Mouse (Mus musculus) forebrain, embryonic 10.5 days (tissue): Measurements from ENCODE around the gene Csrp3. TPM values are rescaled to one million over a fixed set of nuclear protein-coding genes. Genes with fewer than 3 reads are reported as not detected.

Experiments used
- DNase-seq: peaks from one replicate; pipeline ENCODE4 v3.0.0-alpha.2; 2017; ENCODE audit warnings: low spot score; ENCODE audit errors: extremely low spot score
- H3K27ac ChIP-seq: fragments of 300-500 bp; sonication (generic); 2 replicates; pipeline ENCODE4 v1.5.1; 2016; ENCODE audit warnings: mild to moderate bottlenecking
- H3K27me3 ChIP-seq: fragments of 300-500 bp; sonication (generic); 2 replicates; pipeline ENCODE4 v1.6.1; 2016; ENCODE audit warnings: mild to moderate bottlenecking; ENCODE audit not compliant: poor library complexity, severe bottlenecking
- H3K36me3 ChIP-seq: fragments of 300-500 bp; sonication (generic); replicated peaks from 2 replicates; pipeline ENCODE4 v1.6.1; 2016; ENCODE audit warnings: mild to moderate bottlenecking, moderate library complexity
- H3K4me1 ChIP-seq: fragments of 300-500 bp; sonication (generic); 2 replicates; pipeline ENCODE4 v1.6.1; 2016
- H3K4me3 ChIP-seq: fragments of 300-500 bp; sonication (generic); 2 replicates; pipeline ENCODE4 v1.5.1; 2016; ENCODE audit warnings: mild to moderate bottlenecking, moderate library complexity
- H3K9me3 ChIP-seq: fragments of 300-500 bp; sonication (generic); 2 replicates; pipeline ENCODE4 v1.6.1; 2016; ENCODE audit warnings: mild to moderate bottlenecking, moderate library complexity
- WGBS: fragments of 180-500 bp; shearing (Covaris S2); methylation state at CpG from one replicate; pipeline ENCODE4 v1.1.7; 2016; 5-methylcytosine and 5-hydroxymethylcytosine counted together
- polyA plus RNA-seq: library from polyadenylated mRNA; unstranded; fragments of >200 nt; fragmentation: Nextera tagmentation; extraction: Ambion mirVana; gene quantifications from 2 replicates; pipeline ENCODE4 v1.2.1, GENCODE M21; 2016

Gene Csrp3
- polyA plus RNA-seq, 1 experiment from 2014 or later: not detected

DNA sequence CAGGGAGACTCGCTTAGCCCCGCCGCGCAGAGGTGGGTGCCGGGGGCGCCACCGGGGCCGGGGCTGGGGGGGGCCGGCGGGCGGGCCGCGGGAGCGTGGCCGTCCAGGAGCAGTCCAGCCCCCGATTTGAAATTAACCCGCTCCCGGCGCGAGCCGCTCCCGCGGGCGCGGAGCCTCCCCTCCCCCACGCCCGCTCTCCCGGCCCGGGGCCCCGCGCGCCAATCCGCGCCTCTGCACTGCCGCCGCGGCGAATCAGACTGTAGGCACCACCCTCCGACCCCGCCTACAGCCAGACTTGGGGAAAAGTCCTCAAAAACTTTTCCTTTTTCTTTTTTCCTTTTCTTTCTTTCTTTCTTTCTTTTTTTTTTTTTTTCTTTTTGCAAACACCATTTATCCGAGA lies 33.7 kb upstream of the Csrp3 start, which contains the start of gene E2f8:
Gene E2f8 (minus strand): TSS at position 111 of the 400 bp plus-strand sequence.
- peaks cover 28% of the 10 kb centered on the region for H3K4me1 ChIP-seq
- H3K9me3 ChIP-seq: no peaks in the 10 kb centered on the region
- peaks cover 29% of the 10 kb centered on the region for H3K36me3 ChIP-seq
- DNase-seq: peak; percentile 81
- peak within 1 kb of the TSS; percentile 93 for H3K4me3 ChIP-seq
- peaks cover 45% of the 10 kb centered on the region for H3K27me3 ChIP-seq
- under 1% methylated on average over 37 of the region's 41 CpGs for WGBS
- H3K27ac ChIP-seq: peak within 1 kb of the TSS; percentile 100

DNA sequence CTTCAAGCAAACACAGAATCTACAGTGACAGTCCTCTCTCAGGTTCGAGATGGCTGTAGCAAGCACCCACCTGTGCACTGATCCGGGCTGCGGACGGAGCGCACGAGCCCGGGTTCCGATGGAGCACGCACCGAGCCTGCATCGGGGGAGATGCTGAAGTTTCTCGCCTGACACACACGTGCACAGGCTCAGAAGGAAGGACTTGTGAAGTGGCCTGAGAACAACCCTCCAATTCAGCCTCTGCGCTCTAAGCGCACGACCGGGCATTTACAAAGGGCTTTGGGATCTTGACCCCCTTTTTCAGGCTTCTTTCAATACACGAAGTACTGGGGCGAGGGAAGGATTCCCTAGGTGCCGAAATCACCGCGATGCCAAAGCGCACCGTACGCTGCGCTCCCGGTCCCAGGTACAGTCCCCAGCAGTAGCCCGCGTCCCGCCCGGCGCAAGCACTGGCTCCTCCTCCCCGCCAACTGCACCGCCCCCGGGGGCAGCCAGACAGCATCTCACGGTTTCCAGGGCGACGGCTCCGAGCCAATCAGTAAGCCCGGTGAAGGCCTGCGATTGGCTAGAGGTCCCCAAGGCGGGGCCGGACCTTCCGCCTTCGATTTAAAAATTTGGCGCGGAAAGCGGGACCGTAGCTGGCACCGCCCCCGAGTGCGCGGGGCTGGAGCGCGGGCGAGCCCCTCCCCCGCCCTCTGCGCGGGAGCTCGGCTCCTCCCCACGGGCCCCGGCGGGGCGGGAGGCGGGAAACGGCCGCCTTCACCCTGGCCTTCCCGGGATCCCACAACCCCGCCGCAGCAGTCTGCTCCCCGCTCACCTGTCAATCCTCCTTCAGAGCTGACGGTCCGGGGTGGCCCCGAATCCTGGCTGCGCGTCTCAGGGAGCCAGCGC lies 33.0 kb upstream of the Csrp3 start:
- Histone ChIP-seq H3K27ac (peak overlapping the region; percentile 100), H3K27me3 (peaks cover 39% of the 10 kb centered on the region), H3K4me3 (peak overlapping the region; percentile 93), H3K36me3 (peaks cover 35% of the 10 kb centered on the region), H3K4me1 (peaks cover 28% of the 10 kb centered on the region), H3K9me3 (no peaks in the 10 kb centered on the region)
- WGBS: under 1% methylated on average over 77 of the region's 77 CpGs
- DNase-seq: peak; percentile 99

DNA sequence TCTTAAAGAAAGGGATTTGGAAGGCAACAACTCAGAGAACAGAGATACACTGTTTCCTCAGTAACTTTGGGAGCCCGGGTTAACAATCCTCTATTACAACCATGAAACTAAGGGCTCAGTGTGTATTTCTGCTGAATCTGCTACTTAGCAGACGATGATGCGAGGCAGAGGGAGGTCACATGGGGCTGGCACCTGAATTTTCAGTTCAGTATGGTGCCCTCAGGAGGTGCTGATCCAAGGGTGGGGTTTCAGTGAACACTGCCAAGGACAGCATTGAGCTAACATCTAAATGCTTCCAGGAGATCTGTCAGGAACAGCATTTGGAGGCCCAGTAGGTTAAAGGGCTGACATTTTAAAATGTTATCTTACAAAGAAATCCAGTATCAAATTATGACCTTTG lies 31.7 kb upstream of the Csrp3 start:
- Histone ChIP-seq H3K27ac (no peak overlapping the region), H3K9me3 (no peaks in the 10 kb centered on the region), H3K36me3 (peaks cover 48% of the 10 kb centered on the region), H3K27me3 (peaks cover 27% of the 10 kb centered on the region), H3K4me1 (peaks cover 28% of the 10 kb centered on the region), H3K4me3 (peak overlapping the region; percentile 93)
- DNase-seq: no peak
- WGBS: 75% methylated on average over 3 of the region's 3 CpGs

DNA sequence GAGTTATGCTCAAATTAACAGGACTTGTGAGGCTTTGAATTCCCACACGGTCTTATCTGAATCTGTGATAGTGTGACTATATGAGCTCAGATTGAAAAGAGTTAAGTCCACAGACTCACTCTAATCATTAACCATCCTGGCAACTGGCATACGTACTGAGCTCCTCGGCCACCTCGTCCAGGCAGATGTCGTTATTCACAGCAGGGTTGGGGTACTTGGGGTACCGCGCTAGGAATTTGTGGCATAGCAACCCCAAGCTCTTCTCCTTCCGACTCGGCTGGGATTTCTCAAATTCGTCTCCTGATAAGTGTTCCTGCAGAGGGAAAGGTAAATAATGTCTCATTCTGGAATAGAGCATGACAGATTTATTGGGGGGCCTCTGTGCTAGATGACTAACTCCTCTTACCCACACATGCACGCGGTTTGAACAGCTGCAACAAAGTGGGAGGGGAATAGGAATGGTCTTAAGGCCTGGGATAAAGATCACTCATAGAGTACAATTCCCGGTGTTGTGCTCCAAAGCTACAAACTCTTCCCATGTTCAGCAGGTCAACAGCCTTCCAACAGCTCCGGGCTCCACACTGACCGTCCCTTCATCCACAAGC lies 30.1 kb upstream of the Csrp3 start:
- Histone ChIP-seq H3K9me3 (no peaks in the 10 kb centered on the region), H3K4me3 (no peak overlapping the region), H3K27ac (no peak overlapping the region), H3K36me3 (peaks cover 65% of the 10 kb centered on the region), H3K27me3 (peaks cover 10% of the 10 kb centered on the region), H3K4me1 (peaks cover 28% of the 10 kb centered on the region)
- no peak for DNase-seq
- WGBS: 94% methylated on average over 15 of the region's 15 CpGs

DNA sequence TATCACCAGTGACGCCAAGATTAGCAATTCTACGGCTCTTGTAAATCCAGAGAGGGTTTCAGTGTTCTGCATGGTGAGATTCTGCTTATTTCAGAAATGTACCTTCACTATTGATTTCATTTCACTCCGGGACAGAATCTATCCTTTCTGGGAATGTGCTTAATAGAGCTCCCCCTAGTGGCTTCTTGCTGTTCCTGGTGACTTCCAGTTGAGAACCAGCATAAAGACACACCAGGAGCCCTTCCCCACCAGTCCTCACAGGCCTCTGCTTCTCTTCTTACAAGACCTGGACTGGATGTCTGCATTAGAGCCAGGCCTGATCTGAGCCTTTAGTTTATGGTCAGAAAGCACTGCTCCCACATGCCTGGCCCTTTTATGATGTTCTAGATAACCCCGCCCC lies 28.7 kb upstream of the Csrp3 start:
- Histone ChIP-seq H3K4me3 (no peak overlapping the region), H3K27ac (no peak overlapping the region), H3K9me3 (no peaks in the 10 kb centered on the region), H3K4me1 (peaks cover 17% of the 10 kb centered on the region), H3K36me3 (peaks cover 78% of the 10 kb centered on the region), H3K27me3 (no peaks in the 10 kb centered on the region)
- 79% methylated on average over 4 of the region's 4 CpGs for WGBS
- peak; percentile 35 for DNase-seq

DNA sequence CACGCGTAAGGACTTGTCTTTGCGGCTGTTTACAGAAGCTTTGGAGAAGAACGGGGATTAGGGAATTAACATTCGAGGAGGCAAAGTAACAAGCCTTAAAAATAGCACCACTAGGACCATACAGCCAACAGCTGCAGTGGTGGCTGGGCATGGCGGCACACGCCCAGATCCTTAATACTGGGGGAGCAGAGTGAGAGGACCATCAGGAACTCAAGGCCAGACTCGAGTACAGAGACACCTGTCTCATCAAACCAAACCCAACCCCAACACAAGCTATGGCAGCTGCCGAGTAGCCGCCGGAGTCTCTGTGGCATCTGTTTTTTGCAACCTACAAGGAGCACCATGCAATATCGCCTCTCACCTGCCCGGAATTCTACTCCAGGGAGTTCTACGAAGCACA lies 27.3 kb upstream of the Csrp3 start:
- Histone ChIP-seq H3K27me3 (no peaks in the 10 kb centered on the region), H3K27ac (no peak overlapping the region), H3K9me3 (no peaks in the 10 kb centered on the region), H3K36me3 (peaks cover 92% of the 10 kb centered on the region), H3K4me1 (peaks cover 12% of the 10 kb centered on the region), H3K4me3 (no peak overlapping the region)
- WGBS: 95% methylated on average over 14 of the region's 14 CpGs
- no peak for DNase-seq

DNA sequence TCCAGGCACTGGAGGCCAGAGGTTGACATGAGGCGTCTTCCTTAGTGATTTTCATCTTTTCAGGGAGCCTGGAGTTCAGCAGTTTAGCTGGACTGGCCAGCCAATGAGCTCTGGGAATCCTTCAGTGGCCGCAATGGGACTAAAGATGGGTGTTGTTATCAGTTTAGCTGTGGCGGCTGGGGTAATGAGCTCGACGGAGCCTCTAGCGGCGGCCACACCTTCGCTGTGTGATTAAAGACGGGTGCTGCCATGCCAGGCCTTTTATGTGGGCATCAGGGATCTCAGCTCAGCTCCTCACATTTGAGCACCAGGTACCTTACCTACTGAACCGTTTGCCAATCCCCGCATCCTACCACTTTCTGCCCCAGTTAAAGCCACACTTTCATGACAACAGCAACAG lies 23.5 kb upstream of the Csrp3 start:
- Histone ChIP-seq H3K36me3 (peaks cover 100% of the 10 kb centered on the region), H3K4me3 (no peak overlapping the region), H3K27ac (no peak overlapping the region), H3K4me1 (no peaks in the 10 kb centered on the region), H3K9me3 (no peaks in the 10 kb centered on the region), H3K27me3 (no peaks in the 10 kb centered on the region)
- DNase-seq: no peak
- 94% methylated on average over 11 of the region's 11 CpGs for WGBS

DNA sequence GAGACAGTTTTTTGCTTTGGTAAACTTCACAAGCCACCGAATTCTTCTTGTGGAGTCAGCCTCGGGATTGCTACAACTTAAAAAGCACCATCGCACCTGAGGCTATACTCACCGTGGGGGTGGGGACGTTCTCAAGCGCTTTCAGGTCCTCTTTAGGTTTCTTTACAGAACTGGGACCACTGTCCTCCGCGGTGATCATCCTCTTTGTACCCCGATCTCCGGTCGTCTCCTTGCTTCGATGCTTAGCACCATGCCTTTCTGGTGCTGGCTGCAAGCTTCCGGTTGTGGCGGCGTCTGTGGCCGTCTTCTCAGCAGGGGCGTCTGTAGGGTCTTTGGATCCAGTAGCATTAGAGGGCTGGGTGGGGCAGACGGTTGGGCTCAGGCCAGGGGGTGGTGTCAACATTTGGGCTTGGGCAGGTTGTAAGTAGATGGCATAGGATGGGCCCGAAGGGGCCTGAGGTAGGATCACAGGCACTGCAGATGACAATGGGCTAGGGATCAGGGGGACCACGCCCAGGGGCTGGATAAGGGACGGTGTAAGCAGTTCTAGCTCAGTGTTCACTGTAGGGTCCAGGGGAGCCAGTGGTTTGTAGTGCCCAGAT lies 22.8 kb upstream of the Csrp3 start:
- H3K27me3 ChIP-seq: no peaks in the 10 kb centered on the region
- no peak for DNase-seq
- peaks cover 100% of the 10 kb centered on the region for H3K36me3 ChIP-seq
- H3K4me1 ChIP-seq: no peaks in the 10 kb centered on the region
- H3K27ac ChIP-seq: no peak overlapping the region
- H3K9me3 ChIP-seq: no peaks in the 10 kb centered on the region
- H3K4me3 ChIP-seq: no peak overlapping the region
- 93% methylated on average over 21 of the region's 21 CpGs for WGBS

DNA sequence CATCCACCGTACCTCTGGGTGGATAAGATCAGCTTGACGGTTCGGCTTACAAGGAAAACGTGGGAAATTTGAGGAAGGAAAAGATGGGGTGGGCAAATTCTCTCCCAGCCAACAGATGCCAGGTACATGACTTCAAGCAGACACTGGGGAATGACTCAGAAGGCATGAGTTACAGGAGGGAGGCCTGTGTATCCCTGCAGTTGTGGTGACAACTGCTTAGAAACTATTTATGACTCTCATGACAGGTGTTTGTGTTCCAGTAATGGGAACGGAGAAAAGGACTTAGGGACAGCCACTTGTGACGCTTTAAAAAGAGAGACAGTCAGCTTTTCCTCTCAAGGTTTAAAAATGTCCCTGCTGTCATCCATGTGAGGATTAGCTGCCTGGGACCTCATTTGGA lies 22.3 kb upstream of the Csrp3 start:
- Histone ChIP-seq H3K4me1 (no peaks in the 10 kb centered on the region), H3K36me3 (peaks cover 100% of the 10 kb centered on the region), H3K4me3 (no peak overlapping the region), H3K27me3 (no peaks in the 10 kb centered on the region), H3K27ac (no peak overlapping the region), H3K9me3 (no peaks in the 10 kb centered on the region)
- 96% methylated on average over 6 of the region's 6 CpGs for WGBS
- no peak for DNase-seq

DNA sequence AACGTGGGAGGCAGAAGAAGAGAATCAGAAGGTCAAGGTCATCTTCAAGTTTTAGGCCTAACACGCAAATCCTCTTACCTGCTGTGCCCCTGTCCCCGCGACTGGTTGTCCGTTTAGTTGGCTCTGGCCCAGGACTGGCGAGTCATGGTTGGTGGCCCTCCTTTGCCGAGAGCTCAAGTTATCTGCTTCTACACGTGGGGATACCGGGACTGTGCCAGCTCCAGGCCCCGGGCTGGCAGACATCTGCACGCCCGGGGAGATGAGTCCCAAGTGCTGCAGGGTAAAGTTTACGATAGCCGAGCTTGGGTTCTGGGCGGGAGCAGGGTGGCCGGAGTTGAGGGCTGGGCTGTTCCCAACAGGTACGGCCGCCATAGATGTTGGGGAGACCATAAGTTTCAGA lies 19.7 kb upstream of the Csrp3 start:
- peaks cover 93% of the 10 kb centered on the region for H3K36me3 ChIP-seq
- WGBS: 97% methylated on average over 18 of the region's 18 CpGs

DNA sequence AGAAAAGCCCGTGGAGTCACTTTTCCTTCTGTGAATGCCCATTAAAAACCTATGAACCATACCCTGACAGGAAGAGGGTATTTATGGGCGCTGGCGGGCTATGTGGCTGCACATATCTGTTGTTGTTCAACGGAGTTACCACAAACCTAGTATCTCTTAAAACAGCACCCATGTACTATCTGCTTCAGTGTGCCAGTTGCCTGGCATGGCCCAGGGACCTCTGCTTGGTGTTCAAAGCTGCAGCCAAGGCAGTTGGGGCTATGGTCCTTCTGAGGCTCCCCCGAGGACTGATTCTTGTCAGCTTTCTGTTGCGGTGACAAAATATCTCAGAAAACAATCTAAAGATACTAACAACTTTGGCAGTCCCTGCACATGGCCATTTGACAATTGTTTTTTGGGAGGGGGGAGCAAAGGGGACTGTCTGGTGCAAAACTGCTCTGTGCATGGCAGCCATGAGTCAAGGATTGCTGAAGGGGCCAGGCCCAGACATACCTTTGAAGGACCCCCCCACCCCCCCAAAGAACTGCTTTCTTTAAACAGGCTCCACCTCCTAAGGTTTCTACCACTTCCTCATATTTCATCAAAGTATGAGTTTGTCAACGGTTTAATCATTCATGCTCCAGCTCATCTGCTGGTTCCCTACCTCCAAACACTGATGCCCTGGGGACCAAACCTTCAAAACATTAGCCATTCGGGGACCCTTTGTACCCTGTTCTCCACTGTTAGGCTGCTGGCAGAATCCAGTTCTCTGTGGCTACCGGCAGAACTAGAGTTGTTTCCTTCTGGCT lies 17.0 kb upstream of the Csrp3 start:
- Histone ChIP-seq H3K36me3 (peaks cover 68% of the 10 kb centered on the region), H3K27ac (no peak overlapping the region), H3K9me3 (no peaks in the 10 kb centered on the region), H3K4me1 (no peaks in the 10 kb centered on the region), H3K27me3 (no peaks in the 10 kb centered on the region), H3K4me3 (no peak overlapping the region)
- WGBS: 94% methylated on average over 9 of the region's 9 CpGs
- no peak for DNase-seq

More for the DNA sequence above, 19.7 kb upstream of the Csrp3 start:
- H3K27ac ChIP-seq: no peak overlapping the region
- H3K4me1 ChIP-seq: no peaks in the 10 kb centered on the region
- H3K9me3 ChIP-seq: no peaks in the 10 kb centered on the region
- no peak for DNase-seq
- H3K27me3 ChIP-seq: no peaks in the 10 kb centered on the region
- H3K4me3 ChIP-seq: no peak overlapping the region

DNA sequence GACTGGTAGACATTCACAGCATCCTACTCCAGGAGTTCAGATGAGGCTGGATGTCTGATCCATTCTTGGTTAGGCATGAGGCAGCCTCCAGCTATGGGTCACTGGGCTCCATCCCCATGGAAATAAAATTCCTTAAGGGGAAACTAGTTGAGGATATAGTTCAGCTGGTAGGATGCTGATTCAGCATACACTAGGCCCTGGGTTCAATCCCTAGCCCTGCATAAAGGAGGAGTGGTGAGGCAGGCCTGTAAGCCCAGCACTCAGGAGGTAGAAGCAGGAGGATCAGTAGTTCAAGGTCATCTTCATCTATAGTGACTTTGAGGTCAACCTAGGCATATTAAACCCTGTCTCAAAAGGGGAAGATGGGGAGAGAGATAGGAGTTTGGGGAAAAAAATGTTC lies 16.4 kb upstream of the Csrp3 start:
- DNase-seq: no peak
- H3K9me3 ChIP-seq: no peaks in the 10 kb centered on the region
- no peak overlapping the region for H3K4me3 ChIP-seq
- no peak overlapping the region for H3K27ac ChIP-seq
- no peaks in the 10 kb centered on the region for H3K27me3 ChIP-seq
- H3K4me1 ChIP-seq: no peaks in the 10 kb centered on the region
- H3K36me3 ChIP-seq: peaks cover 62% of the 10 kb centered on the region
